Mouse (Mus musculus) mature B cell (primary cell): ENCODE results near the gene Mtmr14.

Source experiments
- in situ Hi-C: fragments of 300-500 bp; cut with MboI; formaldehyde crosslinking; loops from 2 replicates; pipeline ENCODE4 v1.14.3; 2019

Gene Mtmr14

DNA sequence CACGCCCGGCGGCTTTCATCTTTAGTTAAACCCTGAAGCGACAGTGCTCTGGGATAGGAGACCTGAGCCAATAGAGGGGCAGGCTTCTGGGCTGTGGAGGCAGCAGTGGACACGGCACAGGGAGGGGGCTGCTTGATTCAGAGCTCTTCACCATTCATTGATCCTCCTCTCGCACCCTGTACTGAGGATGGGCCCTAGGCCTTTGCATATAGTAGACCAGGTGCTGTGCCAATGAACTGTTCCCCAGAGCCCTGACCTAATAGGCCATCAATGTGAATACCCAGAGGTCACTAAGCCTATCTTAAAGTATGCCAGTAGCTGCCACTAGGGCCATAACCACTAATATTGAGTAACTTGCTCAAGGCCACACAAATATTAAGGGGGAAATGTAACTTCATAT is 44.0 kb downstream of the Mtmr14 start:
- in situ Hi-C loops: no loop called here

DNA sequence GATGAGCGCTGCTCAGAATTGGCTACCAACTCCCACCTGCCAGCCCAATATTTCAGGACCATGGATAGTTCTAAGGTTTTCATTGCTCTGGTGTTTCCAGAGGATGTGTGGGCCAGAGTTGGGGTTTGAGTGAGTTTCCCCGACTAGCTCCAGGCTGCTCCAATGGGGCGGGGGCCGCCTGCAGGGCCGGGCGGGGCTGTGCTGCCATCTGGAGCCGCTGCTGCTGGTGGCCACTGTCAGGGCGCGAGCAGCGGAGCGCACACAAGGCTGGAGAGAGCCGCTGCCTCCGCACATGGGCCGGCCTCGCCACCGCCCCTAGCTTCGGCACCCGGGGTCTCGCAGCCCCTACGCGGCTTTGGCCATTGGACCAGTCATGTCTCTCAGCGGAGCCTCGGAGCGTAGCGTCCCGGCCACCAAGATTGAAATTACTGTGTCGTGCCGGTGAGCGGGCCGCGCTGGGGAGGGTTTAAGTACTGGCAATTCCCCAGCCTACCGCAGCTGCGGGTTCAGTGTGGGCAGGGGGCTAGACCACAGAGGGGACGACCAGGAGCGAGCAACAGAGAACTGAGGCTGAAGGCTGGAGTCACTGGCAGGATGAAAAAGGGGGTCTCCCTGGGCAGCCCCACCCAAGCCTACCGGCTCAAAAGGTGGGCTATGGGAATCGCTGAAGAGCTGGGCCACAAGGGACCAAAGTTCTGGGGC is 44.6 kb downstream of the Mtmr14 start, which contains the start of gene Cpne9:
Cpne9 (plus strand) TSS at position 207 of the 702 bp plus-strand sequence.
- in situ Hi-C loops: no loop called here

DNA sequence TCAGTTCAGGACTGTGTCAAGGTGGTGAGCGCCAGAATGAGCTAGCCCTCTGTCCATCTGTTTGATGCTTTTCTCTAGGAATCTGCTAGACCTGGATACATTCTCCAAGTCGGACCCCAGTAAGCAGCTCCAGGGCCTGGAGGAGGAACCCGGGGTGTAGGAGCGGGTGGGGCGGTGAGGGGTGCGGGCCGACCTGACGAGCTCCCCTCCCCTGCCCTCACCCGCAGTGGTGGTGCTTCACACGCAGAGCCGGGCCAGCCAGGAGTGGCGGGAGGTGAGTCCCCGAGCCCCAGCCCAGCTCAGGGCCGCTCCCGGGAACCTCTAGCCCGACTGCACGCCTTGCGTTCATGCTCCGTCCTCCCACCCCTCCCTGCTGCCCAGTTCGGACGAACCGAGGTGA is 45.3 kb downstream of the Mtmr14 start:
- in situ Hi-C loops: no loop called here

DNA sequence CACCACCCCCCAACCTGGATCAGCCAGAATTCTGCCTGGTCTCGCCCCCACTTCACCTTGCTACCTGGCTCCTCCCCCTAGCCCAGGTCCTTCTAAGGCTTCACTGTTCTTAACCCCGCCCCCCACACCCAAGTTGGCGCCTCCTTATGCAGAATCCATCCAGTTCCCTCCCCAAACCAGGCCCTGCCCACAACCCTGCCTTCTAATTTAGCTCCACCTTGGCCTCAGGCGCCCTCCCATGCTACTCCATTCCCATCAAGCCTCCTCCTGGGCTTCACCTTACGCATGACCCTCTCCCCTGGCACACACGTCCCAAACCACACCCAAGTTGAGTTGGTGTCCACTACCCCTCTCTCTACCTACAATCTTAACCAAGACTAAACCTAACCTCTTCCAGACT is 45.9 kb downstream of the Mtmr14 start:
- in situ Hi-C loops: no loop called here

DNA sequence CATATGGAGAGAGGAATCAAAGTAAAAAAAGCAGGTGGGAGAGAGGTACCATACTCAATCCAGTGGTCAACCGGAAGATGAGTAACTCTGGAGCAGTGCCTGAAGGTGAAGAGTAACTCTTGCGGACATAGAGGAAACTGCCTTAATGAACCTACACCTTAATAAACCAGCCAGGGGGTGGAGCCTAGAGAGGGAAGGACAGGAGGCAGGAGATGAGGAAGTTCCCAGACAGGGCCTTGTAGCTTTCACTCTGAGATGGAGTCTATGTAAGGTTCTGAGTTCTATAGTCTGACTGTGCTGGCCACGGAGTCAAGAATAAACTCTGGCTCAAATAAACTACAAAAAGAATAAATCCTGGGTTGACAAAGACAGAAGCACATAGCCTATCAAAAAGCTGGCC is 47.3 kb downstream of the Mtmr14 start:
- in situ Hi-C loops: no loop called here

DNA sequence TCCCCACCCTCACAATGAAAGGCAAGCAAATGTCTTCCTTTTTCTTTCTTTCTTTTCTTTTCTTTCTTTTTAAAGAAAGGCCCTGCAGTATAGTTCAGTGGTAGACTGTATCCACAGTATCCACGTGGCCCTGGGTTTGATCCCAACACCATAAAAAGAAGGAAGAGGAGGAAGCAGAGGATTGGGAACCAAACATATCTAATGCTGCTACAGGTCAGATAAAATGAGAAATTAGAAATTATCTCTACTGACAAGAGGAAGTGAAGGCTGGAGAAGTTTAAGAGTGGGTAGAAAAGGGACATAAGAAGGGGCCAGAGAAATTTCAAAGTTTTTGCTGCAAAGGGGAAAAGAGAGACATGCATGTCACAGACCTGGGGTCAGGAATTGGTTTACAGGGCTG is 48.7 kb downstream of the Mtmr14 start:
- in situ Hi-C loops: no loop called here

DNA sequence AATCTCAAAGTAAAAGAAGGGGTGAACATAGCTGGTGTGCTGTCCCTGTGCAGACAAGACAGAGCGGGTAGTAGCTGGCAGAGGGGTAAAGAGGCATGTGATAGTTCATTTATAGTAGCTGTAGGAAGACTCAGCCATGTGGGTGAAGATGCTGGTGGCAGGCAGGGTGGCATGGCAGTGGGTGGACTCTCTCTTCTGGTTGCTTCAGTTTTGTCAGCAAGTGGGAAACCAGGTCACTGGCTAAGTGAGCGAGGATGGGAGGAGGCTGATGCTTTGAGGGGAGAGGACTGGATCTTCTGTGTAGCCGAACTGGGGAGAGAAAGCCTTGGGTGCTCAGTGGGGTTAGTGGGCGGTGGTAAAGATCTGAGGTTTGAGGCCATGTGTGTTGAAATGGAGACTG is 49.6 kb downstream of the Mtmr14 start:
- in situ Hi-C loops: no loop called here

DNA sequence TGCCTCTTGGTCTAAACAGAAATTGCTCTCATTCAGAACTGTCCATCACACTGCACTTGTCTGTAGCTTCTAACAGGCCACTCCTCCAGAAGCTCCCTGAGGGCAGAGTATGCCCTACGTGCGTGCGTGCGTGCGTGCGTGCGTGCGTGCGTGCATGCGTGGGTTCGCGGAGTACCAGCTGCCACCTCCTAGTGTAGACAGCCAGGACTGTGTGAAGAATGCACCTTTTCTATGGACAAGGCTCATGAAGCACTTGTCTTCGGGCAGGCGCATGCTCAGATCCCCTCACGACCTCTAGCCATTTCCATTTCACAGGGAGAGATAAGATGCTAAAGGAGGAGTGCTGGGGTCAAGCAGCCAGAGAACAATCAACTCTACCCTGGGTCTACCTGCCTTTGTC is 51.7 kb downstream of the Mtmr14 start:
- in situ Hi-C loops: no loop called here

DNA sequence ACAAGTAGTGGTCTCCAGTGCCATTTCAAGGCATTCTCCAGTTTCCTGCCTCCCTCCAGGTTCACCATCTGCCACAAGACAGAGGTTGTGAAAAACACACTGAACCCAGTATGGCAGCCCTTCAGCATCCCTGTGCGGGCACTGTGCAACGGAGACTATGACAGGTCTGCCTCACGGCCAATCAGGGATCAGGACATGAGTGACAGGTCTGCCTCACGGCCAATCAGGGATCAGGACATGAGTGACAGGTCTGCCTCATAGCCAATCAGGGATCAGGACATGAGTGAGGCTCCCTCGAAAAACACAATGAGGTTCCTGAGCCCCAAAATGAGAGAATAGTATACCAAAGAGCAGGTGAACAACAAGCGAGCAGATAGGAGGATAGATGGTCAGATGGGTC is 52.7 kb downstream of the Mtmr14 start:
- in situ Hi-C loops: no loop called here

DNA sequence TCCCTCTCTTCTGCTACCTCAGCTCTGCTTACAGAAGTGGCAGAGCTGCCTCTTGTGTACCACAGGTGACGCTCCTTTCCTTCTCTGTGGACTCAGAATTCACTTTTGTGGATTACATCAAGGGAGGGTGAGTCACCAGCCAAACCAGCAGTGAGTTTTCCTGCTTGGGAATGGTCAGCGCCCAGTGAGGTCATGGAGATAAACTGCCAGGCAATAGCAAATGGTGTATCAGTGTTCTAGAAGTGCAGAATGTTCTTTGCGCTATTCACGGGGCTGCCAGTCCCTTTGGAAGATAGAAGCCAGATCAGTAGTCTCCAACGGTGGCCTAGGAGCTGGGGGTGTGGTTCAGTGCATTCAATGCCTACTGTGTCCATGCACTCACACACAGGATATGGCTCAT is 55.3 kb downstream of the Mtmr14 start:
- in situ Hi-C loops: no loop called here

DNA sequence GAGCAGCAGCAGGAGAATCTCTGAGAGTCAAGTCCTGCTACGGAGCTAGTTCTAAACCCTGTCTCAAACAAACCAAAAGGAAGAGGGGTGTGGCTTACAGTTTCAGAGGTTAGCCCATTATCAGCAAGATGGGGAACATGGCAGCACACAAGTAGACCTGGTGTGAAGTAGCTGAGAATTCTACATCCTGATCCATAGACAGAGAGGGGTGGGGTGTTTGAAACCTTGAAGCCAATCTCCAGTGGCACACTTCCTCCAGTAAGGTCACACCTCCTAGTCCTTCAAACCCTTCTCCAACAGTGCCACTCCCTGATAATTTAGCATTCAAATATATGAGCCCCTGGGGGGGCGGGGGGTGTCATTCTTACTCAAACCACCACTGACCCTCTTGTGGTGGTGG is 58.4 kb downstream of the Mtmr14 start:
- in situ Hi-C loops: no loop called here

DNA sequence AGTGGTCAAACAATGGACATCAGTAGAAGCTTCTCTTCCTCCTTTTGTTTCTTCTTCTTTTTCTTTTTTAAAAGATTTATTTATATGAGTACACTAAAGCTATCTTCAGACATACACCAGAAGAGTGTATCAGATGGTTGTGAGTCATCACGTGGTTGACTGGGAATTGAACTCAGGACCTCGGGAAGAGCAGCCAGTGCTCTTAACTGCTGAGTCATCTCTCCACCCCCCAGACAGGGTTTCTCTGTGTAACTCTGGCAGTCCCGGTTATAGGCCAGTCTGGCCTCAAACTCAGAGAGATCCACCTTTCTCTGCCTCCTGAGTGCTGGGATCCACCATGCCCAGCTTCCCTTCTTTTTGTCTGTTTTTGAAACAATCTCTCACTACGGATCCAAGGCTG is 59.0 kb downstream of the Mtmr14 start:
- in situ Hi-C loops: no loop called here

DNA sequence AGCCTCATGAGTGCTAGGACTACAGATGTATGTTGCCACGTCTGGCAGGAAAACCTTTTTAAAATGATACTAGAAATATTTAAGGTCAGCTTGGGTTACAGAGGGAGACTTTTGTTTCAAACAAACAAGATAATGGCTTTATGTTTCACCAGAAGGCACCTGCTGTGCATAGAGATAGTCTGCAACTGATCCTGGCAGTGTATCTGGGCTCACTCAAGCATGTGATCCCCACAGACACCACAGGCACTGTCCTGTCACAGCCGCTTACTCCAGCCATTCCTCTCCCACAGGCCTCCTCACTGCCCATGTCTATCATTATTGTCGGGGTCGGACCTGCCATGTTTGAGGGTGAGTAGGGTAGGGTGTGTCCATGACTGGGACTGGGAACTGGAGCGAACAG is 63.7 kb downstream of the Mtmr14 start:
- in situ Hi-C loops: no loop called here

DNA sequence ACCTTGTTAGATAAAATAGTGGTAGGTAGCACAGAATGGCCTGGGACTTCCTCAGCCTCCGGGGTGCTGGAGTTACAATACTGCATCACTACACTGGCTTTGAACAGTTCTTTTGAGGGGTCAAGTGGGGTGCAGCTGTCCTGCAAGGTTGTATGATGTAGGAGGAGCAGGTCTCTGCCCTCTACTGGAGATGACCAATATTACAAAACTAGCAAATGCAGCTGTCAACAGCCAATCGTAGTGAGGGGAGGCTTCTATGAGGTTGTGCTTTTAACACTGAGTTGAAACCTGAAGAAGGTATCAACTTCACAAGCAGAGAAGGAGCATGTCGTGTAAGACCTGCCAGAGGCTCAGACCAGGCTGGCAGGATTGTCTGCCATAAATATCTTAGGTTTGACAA is 64.6 kb downstream of the Mtmr14 start:
- in situ Hi-C loops: no loop called here

DNA sequence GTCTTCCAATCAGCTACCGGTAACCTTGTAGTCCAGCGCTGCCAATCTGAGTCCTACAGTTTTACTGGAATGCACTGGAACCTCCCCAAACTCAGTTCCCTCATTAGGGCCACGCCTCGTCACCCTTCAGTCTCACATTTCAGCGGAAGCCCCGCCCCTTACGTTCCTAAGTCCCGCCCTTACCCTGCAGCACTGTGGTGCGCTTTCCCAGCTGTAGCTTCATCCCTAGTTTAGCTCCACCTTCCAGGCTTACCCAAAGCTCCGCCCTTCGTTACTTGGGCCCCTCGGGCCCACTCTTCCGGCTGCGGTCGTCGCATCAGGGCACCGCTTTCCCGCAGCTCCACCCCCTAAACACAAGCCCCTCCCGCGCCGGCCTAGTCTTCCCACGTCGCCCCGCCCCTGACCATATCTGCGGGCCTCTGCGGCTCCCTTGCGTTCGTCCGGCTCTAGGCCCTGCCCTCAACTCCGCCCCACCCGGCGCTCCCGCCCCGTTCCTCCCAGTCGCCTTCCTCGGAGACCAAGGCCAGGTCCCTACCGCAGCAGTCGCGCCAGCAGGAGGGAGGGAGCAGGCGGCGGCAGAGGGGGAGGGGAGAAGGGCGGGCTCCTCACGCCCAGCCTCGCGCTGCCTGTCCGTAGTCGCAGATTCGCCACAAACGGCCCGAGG is 68.8 kb downstream of the Mtmr14 start:
- in situ Hi-C loops: no loop called here

DNA sequence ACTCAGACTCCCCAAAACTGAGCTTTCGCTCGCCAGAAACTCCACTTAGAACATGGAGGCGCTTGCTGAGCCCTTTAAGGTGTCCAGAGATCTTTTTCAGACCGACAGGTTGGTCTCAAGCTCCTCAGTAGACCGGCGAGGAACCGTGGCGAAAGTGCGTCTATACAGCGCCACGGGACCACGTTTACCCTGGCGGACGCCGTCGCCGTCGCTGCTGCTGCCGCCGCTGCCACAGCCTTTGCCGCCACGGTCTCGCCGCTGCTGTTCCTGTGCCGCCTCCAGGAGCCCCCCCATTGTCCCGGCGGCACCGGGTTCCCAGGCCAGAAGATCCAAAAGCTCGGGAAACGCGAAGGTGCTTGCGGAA is 69.3 kb downstream of the Mtmr14 start, which contains the start of gene Brpf1:
Brpf1 (plus strand) TSS at position 152 of the 364 bp plus-strand sequence.
- in situ Hi-C loops: no loop called here

DNA sequence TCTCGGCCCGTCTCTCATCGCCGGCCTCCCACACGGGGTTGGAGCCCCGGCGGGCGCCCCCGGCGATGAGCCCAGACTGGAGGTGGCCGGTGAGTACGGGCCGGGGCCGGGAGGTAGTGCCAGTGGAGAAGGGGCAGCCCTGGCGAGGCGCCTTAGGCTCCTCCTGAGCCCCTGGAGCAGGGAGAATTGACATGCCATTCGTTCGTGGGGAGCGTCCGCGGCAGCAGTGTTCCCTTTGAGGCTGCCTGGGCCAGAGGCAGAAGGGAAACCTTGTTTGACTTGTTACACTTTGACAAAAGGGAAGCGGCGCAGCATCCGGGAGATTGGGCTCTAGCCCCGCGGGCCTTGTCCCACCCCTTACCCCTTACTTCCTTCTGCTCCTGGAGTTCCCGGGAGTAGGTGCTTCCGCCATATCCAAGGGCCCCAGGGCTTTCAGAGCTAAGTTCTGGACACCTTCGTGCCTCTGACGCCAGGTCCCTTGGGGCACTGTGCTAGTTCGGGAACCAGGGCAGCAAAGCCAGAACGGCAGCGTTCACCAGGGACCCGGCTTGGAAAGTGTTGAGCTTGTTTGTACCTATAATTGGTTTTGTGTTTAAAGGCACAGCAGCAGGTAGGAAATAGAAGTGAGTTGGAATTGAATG is 70.0 kb downstream of the Mtmr14 start:
- in situ Hi-C loops: no loop called here

DNA sequence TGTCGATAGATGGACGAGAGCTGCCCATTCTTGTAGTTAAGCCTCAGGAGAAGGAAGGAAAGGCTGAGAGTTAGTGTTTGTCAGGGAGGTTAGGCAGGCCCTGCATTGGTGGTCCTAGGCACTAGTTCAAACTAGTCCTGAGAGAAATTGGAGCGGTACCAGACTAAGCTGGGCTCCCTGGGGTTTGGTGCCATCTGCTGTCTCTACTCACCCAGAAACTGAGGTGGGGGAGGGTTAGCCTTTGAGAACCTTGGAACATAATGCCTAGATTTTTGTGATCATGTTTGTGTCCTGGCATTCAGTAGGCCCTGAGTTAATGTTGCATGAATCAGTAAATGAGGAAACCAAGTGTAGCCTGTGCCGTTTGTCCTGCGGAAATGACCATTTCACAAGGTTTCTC is 70.5 kb downstream of the Mtmr14 start:
- in situ Hi-C loops: no loop called here

DNA sequence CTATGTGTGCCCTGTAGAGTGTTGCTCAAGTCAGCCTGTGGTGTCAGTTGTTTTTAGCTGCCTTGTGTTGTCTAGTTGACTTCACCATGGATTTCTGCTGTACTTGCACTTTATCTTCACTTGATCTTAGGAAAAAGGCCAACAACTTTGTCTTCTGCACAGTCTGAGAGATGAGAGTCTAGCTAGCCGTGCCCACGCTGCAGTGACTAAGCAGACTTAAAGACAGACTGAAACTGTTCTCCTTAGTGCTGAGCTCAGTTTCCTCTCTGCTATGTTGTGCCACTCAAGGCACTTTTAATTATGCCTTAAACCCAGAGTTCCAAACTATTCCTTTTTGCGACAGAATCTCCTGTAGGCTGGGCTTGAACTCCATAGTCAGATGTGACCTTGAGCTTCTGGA is 78.3 kb downstream of the Mtmr14 start:
- in situ Hi-C loops: no loop called here

DNA sequence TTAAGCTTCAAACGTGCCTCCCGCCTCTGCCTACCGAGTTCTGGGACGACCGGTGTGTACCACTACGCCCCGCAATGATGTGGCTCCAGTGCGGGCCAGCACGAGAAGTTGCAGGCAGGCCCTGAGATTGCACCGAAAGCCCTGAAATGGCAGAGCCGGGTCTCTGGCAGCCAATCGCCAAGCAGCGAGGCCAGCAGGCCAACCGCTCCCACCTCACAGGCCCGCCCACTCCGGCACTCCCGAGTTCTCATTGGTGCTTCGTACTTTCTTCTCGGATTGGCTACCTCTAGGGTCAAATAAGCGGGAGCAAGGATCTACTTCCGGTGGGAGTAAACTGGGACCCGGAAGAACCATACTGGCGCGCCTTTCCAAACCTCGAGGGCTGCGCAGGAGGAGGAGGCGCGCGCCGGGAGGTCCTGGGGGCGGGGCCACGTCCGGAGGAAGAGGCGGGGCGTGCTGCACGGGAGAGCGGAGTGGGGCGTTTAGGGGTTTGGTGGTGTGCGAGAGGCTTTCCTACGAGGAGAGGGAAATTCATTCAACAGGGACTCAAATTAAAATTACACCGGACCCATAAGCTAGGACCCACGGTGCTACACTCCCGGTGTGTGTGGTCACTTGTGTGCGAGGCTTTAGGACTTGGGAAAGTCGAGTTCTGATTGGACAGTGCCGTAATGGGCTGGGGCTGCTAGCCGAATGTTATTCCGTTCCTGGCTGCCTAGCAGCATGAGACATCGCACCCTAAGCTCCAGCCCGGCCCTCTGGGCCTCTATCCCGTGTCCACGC is 89.1 kb downstream of the Mtmr14 start, which contains the start of gene Ogg1:
Ogg1 (plus strand) TSS at position 440 of the 783 bp plus-strand sequence.
- in situ Hi-C loops: loop anchor here (5.0 kb wide), 1 partner anchor 51 kb away; the partner anchor contains the start of genes Arpc4 and Tada3

DNA sequence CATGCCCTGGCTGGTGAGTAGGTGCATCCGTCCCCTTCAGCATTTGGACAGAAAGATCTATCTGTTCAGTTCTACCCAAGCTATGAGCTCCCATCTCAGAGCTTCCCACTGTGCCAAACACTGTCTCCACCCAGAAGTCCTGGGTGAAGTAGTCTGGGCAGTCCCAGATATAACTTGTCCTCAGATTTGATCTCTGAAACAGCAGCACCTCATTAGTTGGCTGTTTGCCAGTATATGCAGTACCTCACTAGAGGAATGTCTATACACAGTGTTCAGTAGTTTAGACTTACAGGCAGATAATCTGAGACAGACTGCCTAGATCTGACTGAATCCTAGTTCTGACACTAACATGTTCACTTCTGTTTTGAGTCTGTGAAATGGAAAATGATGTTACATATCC is 91.8 kb downstream of the Mtmr14 start:
- in situ Hi-C loops: loop anchor here (5.0 kb wide), 1 partner anchor 48 kb away; the partner anchor contains the start of genes Arpc4 and Tada3

DNA sequence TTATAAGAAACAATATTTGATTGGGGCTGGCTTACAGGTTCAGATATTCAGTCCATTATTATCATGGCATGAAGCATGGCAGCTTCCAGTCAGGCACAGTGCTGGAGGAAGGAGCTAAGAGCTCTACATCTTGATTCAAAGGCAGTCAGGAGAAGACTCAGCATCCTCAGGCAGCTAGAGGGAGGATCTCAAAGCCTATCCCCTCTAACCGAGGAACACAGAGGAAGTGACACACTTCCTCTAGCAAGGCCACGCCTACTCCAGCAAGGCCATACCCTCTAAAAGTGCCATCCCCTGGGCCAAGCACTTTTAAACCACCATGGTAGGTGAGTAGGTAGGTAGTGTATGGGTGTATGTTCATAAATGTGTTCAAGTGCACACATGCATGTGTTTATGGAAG is 92.9 kb downstream of the Mtmr14 start:
- in situ Hi-C loops: no loop called here
